Mouse (Mus musculus) thymus, adult 18-20 months (tissue): ENCODE data around the gene 2310022A10Rik.
"Not testable (repeated sequence)": the region's sequence is repeated elsewhere in the genome, so short reads cannot be mapped to it uniquely, and the experiment has no call there.

Source experiments
- DNase-seq, 2 experiments: peaks; one replicate each; pipeline ENCODE4 v3.0.0; 2022; ENCODE audit warnings: mixed read lengths in 2 of 2

The 2310022A10Rik gene

GRCm38 (mm10) chr7:27621028-27621427 lies 68.0 kb downstream of the 2310022A10Rik start:
- no peak for DNase-seq

DNA sequence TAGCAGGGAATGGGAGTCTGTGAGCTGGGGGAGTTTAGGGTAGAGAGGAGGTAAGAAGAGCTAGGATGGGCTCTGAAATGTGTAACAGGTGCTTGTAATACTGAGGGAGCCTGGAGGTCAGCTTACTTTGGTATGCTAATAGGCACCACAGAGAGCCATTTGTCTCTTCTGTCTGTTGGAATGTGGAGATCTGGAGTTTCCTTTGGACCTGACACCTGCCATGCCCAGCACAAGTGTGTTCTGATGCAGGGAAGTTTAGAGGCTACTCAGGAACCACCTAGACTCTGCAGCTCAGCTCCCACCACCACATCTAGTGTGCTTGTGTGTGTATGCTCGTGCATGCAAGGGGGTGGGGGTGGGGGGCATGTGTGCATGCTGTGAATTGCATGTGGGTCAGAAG lies 69.2 kb downstream of the 2310022A10Rik start:
- DNase-seq: no peak

- no peak for DNase-seq
These were observed 71.9 kb downstream of the 2310022A10Rik start for GRCm38 (mm10) chr7:27624967-27625366.

DNA sequence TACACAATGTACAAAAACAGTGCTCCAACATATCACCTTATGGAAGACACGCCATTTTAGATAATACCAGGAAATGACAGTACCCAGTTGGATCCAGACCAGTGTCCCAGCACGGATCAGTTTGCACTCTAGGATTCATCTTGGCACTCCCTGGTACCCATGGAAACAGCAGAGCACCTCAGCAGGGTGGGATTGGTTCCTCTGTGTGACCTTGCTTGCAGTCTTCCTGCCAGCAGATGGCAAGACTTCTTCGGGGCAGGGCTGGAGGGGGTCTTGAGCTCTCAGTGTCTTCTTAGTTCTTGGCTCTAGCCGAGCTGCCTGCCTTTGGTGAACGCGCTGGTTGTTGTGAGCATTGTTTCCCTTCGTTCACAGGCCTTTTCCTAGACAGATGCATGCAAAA lies 74.7 kb downstream of the 2310022A10Rik start:
- no peak for DNase-seq

DNA sequence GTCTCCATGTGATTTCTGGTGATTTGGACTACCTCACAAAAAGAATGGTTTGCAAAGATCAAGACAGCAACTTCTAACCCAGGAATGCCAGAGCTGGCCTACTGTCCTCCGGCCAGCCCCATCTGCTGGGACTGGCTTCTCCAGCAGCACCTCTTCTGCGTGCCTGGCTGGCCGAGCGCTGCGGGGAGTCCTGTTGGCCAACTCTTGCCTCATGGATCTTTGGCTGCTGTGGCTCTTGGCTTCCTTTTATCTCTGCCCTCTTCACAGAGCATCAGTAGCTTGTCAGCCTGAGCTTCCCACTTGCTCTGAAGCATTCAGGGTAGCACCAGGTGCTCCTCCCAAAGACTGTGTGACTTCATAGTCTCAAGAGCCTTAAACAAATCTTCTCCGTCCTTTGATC lies 75.2 kb downstream of the 2310022A10Rik start:
- DNase-seq: no peak

- not testable (repeated sequence) for DNase-seq
These were observed 75.8 kb downstream of the 2310022A10Rik start for GRCm38 (mm10) chr7:27628816-27629215.

GRCm38 (mm10) chr7:27631439-27631838 lies 78.4 kb downstream of the 2310022A10Rik start:
- DNase-seq: no peak
